Mouse (Mus musculus) embryo, embryonic 11 days (tissue): Measurements from ENCODE around the gene Klhl29.

Experiments
- DNase-seq: peaks from one replicate; pipeline ENCODE4 v3.0.0-alpha.2; 2015

The Klhl29 gene

DNA sequence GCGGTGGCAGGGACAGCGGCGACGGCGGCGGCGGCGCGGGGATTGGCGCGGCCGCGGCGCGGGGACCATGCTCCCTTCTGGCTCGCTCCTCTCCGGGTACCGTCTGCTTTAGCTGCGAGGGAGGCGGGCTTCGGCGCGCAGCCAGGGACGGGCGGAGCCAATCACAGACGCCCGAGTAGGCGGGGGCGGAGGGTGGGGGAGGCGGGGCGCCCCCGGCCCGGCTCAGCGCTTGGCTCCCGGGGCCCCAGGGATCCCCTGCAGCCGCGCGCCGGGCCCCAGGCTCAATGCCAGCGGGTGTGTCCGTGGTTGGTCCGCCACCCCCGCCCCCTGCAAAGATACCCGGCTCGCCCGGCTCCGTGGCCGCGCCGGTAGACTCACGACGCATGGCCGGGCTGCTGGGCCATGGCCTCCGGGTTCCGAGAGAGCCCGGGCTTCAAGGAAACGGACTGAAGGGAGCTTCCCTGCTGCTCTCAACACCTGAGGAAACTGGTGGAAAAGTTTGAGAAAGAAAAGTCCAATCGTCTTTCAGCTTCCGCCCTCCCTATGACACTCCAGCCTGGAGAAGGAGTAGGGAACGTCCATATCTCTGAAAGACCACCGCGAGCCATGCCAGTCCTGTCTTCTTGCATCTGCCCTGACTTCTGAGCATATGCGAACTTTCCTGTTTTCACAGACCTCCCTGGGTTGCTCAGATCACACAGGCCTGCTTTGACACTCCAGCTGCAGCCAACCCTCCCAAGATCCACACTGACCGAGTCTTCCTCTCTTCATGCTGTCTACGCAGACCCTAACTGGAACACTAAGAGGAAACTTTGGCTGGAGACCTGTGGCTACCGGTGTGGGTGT, at the start of gene Klhl29:
Klhl29 (minus strand) TSS at position 67 of the 846 bp plus-strand sequence.
- peak; percentile 91 for DNase-seq

DNA sequence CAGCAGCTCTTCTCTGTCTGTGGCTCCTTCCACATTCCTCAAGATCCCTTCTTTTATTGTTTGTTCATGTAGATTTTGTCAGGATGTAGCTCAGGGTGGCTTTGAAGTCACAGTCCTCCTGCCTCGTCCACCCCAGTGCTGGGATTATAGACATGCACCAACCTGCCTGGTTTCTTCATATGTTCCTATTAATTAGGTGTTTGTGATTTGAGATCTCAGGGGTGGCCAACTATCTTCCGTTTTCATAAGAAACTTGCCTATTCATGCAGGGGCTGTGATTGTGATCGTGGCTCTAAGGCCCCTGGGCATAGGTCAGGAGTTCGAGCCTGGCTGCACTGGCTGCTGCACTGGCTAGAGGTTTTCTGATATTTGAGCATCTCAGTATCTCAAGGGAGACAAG, 49.8 kb upstream of the Klhl29 start:
- DNase-seq: no peak

DNA sequence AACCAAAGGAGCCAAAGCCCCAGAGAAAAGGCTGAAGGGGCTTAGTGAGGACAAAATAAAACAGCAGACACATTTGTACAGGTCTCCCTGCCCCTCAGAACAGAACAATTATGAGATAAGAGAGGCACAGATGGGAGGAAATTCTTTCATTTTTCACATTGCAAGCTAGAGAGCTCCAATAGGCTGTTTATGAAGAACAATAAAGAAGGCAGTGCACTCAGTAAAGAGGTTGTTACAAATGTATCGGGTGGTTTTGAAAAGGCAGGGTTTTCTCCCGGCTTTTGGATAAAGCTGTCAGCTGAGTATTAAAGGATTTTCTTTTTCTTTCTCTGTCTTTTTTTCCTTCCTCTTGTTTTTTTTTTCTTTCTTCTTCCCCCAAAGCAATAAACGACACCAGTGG, 40.3 kb upstream of the Klhl29 start:
- DNase-seq: no peak

DNA sequence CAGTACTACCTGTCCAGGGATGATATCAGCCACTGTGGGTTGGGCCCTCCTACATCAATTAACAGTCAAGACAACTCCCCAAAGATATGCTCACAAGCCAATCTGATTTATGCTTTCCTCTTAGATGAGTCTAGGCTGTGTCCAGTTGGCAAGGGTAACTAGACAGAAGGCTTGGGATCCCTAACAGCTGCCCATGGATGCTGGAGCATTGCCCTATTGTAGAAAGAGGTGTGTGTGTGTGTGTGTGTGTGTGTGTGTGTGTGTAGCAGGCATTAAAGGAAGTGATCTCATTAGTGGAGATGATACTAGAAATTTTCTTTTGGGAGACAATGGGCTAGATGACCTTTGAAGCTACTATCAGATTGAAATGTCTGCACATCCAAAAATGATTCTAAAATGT, 38.5 kb upstream of the Klhl29 start:
- DNase-seq: no peak

DNA sequence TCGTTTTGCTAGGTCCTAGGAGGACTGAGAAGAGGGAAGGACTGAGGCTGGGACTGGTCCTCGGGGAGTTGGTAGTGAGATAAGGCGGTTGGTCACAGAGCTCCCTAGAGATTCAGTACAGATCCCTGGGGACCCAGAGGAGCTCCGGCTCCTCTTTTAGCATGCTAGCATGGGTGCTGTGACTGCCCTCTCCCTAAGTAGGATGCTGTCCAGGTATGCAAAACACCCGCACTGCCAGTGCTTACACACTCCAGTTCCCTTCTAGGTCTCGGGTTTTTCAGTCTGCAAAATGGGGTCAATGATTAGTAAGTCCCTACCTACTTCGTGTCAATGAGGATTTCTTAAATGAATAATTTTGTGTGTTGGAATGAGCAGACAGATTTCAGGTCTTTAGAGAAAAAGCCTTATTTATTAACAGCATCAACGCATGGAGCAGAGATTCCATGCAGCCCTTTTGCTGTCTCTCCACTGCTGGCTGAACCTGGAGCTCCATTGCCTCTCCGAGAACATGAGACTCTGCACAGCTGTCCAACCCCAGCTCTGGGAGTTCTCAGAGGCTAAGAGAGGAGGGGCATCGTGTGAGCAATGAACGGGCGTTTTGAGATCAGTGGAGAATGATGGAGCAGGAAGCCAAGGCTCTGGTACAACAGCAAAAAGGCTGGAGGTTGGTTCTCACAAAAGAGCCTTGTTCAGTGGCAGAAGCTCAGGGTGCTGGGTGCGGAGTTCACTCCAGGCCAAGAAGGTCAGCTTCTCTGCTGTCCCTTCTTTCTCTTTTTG, 36.5 kb upstream of the Klhl29 start:
- DNase-seq: no peak

DNA sequence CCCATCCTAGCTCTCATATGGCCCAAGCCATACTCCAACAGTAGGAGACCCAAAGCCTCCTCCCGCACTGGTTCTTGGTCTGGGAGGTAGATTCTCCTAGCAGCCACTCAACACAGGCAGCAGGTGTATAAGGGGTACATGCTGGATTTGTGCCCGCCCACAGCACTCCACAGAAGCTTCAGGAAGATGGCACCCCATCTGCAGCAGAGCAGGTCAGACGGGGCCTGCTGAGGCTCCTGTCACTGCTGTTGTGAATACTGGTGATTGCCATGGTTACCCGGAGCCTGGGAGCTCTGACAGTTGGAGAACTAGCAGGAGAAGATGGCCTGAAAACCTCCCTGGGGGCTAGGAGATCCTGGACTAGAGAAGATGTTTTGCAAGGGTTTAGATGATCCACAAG, 35.9 kb upstream of the Klhl29 start:
- no peak for DNase-seq

DNA sequence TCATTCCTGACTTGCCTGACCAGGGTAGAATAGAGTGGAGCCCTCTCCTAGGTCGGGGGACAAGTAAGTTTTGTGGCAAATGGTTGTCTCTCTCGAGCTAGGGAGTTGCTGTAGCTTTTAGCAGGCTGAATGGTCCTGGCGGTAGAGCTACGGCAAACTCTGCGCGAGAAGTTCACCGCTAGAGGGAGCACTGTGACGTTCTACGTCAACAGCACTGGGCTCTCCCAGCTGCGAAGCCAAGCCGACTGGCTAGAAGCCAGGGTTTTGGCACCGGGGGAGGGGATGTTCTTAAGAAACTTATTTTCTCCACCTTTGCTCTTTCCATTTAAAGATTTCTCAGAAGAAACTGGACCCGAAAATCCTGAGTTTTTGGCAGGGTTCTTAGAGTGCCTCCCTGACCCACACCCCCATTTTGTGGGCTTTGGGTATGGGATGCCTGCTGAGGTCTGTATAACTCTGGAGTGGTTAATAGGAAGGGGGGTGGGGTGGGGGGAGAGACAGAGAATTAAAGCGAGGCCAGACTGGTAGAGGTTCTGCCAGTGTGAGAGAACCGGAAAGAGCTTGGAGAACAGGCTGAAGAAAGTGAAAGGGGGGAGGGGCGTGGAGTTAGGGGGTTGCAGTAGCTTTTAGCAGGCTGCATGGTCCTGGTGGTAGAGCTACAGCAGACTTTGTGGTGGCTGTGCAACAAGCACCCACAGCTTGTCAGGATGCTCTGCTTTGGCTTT, 35.1 kb upstream of the Klhl29 start:
- peak; percentile 96 for DNase-seq

DNA sequence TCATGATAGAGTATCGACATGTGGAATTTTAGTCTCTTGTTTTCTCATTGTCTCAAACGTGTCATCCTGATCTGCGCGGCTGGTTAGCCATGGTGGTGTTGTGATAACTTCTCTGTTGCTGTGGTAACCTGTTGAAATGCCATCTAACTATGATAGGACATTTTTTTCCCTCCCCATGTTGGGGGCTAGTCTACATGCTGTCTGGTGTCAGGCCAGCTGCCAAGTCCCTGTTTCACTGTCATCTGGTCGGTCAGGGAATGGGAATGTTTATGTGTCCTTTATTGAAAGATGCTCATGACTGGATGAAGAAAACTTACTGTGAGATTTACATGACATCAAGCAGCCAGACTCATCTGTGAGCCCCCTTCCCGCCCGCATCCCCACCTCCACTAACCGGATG, 31.7 kb upstream of the Klhl29 start:
- no peak for DNase-seq

DNA sequence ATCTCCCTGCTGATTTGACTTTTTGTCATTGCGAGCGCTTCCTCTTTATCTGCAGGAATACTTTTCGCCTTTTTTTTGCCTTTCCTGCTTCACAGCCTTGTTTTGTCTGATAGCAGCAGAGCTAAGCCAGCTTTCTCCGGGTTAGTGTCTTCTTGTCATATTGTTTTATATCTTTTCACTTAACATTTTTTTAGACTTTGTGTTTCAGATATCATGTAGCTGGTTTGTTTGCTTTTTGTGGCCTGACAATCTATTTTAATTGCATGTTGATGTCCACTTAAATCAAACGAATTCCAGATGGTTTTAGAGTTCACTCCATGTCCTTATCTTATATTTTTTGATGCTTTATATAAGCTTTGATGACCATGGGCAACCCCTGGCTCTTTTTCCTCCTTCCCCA, 21.9 kb upstream of the Klhl29 start:
- DNase-seq: no peak

DNA sequence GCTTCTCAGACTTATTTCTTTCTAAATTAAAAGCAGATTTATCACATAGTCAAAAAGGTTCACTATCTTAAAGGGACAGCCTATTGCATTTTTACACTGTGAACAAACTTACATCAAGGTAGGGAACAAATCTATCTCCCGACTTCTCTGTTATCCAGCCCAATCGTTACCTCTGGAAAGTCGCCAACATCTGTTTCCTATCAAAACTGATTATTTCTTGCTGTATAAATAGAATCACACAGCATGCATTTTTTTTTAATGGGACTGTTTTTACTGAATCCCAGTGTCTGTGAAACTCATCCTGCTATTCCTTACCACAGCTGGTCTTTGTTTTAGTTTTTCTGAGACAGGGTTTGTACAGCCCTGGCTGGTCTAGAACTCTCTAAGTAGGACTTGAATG, 19.7 kb upstream of the Klhl29 start:
- peak; percentile 62 for DNase-seq

DNA sequence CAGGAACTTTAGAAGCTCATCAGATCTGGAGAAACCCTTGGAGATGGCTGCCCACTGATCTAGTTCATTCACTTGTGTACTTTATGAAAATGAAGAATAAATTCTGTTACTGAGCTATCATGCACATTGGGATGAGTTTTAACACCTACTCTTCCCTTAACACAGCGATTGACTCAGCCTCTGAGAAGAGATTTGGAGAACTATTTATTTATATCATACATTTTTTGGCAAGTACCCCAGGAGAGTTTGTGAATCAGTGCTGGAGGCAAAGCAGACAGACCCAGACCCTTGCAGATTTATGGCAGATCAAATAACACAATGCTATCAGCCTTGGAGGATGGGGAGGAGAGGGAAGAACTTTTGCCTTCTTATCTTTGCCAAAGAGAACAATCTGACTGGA, 11.6 kb upstream of the Klhl29 start:
- DNase-seq: no peak

DNA sequence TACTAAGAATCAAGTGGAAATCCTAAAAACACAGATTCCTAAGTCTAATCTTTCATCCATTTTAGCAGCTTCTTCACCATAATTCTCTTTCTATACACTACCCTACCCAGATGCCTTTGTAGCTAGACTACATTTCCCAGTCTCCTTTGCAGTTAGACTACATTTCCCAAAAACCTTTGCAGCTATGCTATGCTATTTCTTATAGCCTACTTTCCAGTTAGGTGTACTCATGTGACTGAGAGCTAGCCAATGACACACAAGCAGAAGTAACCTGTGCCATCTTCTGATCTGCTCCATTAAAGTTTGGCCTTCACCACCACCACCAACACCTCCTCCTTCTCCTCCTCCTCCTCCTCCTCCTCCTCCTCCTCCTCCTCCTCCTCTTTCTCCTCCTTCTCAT, 11.2 kb upstream of the Klhl29 start:
- no peak for DNase-seq

DNA sequence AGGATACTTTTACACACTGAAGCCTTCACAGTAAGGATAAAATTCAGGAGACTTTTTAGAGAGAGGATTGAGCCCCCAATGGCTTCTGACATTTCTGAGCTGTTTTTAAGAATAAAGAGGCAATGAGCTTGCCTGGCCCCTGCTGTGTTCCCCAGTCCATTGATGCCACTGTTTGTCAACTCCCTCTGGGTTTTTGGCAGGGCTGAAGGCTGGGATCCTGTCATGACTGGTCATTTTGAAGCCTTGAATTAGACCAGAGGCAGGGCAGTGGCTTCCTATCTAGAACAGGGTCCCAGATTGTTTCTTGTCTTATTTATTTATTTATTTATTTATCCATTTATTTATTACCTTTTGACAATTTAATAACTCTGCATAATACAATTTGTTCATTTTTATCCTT, 6.2 kb upstream of the Klhl29 start:
- DNase-seq: no peak

DNA sequence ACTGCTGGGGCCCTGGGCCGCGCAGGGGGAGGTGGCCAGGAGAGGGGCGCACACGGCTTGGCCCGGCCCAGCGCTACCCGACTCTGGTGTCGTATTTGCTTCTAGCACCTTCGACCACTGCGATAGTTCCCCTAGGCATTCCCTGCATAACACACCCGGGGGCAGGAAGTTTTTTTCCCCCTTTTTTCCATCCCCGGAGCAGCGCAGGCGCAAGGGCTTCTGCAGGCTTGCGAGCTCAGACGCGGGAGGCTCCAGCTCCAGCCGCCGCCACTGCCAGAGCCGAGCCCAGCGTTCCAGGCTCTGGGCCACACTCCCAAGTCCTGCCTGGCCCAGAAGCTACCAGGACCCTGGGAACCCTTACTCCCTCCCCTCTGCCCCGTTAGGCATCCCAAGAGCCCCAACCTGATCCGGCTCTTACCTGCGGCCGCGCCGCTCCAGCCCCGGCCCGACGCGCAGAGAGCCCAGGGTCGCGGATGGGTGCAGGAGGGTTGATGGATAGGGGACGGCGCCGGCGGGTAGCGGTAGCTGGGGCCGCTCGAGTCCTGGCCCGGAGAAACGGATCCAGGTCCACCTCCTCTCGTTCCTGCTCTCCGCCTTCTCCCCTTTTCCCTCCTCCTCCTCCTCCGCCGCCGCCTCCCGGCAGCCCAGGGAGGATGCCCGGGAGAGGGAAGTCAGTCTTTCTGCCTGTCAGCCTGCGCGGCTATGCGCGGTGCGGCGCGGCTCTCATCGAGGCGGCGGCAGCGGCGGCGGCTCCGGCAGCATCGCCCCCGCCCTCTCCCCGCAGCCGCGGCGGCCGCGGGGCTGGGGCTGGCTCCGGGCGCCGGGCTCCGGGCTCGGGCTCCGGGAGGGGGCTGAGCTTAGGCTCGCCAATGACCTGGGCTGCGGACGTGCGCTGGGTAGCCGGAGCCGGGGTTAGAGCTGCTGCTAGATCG, 532 bp downstream of the Klhl29 start:
- DNase-seq: peak; percentile 72

DNA sequence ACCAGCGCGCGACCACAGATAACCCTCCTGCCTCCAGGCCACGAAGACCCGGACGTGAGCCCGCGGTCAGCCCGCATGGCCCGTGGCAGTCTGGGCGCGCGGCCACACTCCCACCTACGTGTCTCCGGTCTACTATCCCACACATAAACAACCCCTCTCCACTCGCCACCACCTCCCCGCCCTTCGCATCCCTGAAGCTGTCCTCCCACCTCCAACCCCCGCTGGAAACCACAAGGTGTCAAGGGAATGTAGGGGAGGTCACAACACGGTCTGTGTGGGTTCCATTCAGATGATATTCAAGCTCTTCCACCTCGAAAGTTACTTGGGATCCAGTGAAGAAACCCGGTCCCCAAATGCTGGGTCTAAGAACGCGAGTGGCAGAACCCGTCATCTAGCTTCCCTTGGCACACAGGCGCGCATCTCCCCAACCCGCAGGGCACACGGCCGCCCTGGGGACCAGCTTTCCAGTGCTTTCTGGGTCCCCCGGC, 1.2 kb downstream of the Klhl29 start:
- peak; percentile 40 for DNase-seq

DNA sequence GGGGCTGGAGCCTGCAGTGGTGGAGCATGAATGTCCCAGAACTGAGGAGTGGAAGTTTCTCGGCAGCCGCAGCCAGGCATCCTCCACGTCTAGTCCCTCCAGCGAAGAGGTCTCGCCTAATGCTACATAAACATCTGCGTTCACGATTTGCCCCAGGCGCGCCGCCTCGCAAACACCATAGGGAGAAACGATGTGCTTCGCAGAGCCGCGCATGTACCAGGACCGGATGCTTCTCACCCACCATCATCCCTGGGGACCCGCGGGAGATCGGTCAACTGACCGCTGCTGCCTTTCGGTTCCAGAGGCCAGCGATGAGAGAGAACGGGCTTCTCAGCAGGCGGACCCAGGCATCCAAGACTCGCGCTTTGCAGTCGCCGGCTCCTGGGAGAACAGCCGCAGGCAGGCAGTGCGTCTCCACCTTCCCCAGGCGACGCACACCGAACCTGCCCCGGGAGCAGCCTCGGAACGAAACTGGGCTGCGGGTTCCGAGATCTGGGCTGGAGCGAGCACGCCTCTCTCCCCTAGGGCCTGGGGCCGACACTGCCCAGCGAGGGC, 1.8 kb downstream of the Klhl29 start:
- DNase-seq: peak; percentile 72

DNA sequence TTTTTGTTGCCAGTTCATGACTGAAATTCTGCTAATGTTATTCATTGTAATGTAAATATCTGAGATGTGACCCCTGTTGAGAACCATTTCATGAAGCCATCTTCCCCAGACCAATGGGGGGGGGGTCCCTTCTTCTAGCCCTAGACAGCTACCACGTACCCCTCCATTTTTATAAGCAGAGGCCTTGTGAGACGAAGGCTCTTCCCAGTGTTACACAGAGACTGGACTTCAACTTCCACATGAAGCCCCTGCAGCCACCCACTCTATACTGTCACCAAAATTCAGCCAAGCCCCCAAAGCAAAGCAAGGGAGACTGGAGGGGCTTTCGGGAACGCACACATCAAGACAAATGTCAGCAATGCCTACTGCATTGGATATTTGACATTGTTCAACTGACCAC, 6.1 kb downstream of the Klhl29 start:
- no peak for DNase-seq

DNA sequence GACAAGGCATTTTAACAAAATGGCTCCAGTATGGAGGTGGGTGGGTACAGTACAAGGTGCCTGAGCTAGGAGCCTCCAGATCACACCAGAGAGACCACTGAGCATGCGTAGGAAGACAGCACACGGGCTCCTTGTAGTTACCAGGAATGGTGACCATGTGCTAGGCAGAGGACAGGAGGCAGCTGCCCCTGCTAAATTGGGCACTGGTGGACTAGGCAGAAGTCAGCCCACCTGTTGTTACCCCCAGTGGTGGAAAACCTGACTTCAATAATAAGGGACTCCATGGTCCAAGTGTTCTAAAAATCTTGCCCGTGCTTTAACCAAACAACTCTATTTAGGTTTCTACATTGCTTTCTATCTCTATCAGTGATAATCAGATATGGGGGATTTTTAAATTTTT, 10.6 kb downstream of the Klhl29 start:
- no peak for DNase-seq

DNA sequence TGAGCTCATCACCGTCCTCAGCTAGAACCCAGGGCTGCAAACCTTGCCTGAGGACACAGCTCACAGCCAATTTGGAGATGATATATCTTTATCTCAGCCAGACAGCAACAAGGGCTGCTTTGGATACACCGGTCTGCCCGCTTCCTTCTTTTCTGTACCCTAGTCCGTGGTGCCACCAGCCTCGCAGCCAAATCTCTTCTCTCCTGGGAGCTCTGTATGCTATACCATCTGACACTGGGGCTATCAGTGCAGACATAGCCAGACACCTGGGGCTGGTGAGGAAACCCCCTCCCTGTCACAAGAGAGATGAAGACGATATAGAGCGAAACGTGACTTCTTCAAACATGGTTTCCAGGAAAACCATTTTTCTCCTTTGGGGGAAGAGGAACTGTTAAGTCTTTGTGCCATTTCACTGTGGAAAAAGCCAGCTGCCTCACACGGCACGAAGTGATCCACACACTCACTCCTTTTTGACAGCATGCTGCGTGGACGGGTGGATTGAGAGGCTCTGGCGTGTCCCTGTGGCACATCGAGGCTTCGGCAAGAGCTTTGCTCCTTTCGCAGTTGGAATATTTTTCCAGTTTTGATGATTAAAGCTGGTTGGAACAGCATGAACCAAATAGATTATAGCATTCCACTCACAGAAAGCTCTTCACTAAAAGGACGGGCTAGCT, 11.4 kb downstream of the Klhl29 start:
- no peak for DNase-seq

DNA sequence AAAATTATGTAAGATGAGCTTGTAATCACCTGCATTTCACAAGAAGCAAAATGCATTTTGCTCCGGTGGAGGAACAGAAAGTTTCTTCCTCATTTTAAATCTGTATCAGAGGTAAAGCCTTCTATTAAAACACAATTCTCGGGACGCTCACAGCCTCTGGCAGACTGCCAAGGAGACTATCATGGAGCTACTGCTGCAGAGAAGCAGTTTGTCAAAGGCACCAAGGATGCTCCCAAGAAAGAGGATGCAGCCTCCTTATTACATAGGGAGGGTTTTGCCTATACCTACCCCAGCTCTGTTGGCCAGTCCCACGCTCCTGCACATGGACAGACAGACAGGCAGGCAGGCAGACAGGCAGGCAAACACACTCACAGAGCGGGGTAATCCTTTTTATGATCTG, 16.4 kb downstream of the Klhl29 start:
- DNase-seq: peak; percentile 41

DNA sequence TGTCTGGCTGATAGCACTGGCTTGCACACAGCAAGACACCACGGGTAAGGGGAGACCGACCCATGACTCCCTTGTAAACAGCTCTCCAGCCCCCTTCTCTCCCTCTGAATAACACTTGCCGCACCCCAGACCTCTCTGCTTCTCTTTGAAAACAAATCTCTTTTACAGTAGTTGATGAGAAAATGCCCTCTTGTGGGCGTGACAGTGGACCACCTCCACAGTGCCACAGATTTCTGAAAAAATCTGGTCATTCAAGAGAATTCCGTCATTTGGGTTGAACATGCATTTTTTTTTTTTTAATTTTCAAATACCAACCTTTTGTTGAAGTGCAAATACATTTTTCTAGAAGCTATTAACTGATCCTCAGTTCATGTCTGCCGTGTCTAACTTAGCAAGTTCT, 17.0 kb downstream of the Klhl29 start:
- DNase-seq: no peak
